Mouse (Mus musculus): ENCODE results near the gene Tesk2. TPM values are rescaled to one million over a fixed set of nuclear protein-coding genes. Genes with fewer than 3 reads are reported as not detected.

Tesk2 gene
- total RNA-seq (2023) = 1 to 10 TPM; 4.8 to 7.5 TPM

DNA sequence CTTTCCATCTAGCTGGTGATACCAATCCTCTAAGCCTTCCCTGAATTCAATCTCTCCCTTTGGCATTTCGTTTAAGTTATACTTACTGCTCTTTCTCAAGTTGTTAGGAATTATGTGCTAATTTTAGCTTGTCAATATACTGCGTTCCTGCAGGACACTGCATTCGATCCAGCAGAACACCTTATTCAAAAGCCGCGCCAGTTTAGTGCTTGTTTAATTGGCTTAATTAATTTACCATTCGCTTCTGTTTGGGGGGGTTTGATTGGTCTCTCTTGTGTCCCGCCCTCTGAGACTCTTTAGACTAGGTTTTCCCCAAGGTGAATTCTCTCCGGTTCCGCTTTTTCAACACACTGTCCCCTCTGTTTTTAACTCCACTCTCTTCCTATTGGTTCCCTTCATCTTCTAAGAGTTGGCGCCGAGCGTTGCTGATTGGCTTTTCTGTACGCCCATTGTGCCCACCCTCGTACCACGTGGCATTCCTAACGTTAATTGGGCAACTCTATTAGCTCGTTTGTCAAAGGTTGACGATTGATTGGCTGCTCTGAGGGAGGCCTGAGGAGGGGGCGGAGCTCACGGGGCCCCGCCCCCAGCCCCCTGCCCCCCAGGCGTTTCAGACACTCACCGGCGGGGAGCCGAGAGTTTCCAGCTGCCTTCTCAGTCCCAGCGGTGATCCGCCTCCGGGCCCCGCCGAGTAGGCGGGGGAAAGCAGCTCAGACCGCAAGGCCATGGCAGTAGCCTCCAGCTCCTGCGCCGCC is at the start of gene Tesk2:
TSS of gene Tesk2 (plus strand) at position 606 of the 755 bp plus-strand sequence.

DNA sequence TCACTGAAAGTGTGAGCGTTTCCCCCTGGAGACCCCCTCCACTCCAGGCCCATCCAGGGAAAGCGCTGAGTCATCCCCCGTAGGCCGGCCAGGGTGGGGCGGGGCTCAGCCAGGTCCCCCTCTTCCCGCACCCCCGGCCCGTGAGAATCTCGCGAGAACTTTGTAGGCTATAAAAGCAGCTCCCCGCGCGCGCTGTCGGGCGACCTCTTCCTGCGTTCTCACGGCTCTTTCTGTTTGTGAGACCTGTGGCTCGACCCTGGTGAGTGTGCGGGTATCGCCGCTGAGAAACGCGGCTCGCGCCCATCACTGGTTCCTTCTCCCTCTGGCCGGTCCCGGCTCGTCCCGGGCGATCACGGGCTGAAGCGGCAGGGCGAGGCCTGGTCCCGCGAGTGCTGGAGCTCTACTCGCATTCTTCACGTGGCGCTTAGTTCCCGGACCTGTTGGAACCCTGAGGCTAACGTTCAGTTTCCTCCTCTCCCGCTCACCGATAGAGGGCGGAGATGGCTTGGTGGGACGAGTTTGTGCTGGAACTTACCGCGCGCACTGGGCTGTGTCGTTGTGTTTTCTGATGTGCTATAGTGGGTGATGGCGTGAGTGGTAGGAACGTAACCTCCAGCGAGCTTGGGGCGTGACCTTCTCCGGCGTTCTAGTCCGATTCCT is 35.2 kb upstream of the Tesk2 start, which contains the start of gene Prdx1:
TSS of gene Prdx1 (plus strand) at position 143 of the 660 bp plus-strand sequence.

GRCm38 (mm10) chr4:116708201-116708764 is 12.5 kb upstream of the Tesk2 start, which contains the start of the genes Mmachc and Ccdc163:
Gene Mmachc (minus strand): TSS chr4:116708406.
Gene Ccdc163 (plus strand): TSS chr4:116708509.

DNA sequence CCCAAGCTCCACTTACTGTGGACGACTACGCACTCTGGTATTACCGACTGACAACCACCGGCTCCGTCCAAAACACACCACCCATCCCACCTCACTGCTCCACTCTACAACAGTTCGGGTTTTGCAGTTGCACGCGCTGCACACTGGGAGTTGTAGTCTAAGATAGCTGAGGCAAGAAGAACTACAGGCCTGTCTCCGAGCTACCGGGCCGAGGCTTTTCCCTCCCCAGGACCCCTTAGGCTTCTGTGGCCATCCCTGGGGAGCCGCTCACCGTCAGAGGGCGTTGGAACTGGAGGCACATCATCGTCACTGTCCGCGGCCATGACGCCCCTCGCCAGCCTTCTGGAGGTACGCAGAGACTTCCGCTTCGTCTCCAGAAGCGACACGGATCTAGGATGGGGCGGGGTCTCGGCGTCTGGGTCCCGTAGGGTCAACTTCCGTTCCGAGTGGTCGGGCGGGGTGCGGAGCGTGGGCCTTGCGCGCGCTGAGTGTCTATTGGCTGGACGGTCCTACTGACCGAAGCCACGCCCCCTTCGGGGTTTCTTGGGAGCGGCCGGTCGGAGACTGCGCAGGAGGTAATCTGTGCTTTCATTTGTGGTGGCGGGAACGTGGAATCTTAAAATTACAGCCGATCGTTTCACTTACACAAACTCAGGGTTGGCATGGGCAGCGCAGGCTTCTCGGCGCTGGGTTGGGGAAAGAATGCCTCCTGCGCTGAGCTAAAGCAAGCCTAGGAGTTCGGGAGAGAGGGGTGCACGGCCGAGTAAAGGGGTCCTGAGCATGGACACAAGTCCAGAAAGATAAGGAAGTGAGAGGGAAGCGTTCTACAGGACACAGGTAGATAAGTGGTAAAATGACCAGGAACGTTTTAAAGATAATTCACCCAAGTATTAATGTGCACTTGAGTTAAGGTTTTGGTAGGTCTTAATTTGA is 86.7 kb downstream of the Tesk2 start, which contains the start of the genes Toe1 and Mutyh:
TSS of gene Toe1 (minus strand) at position 444 of the 933 bp plus-strand sequence.
TSS of gene Mutyh (plus strand) at position 527 of the 933 bp plus-strand sequence.

GRCm38 (mm10) chr4:116821694-116822016 is 100.9 kb downstream of the Tesk2 start, which contains the start of gene Hpdl:
Gene Hpdl (minus strand): TSS chr4:116821707.

Other genes starting within 250 kb of the Tesk2 start
- 10 to 100 TPM; 12.5 to 13.0 TPM for gene Ipp, start 213.4 kb upstream of the Tesk2 start, total RNA-seq (2023)
- 1 to 10 TPM; 8.9 to 9.7 TPM for gene Tmem69, start 165.0 kb upstream of the Tesk2 start, total RNA-seq (2023)
- 100 to 1,000 TPM; 118 to 120 TPM for gene Gpbp1l1, start 163.3 kb upstream of the Tesk2 start, total RNA-seq (2023)
- 10 to 100 TPM; 12.8 to 14.4 TPM for gene Ccdc17, start 124.3 kb upstream of the Tesk2 start, total RNA-seq (2023)
- gene Nasp, start 93.0 kb upstream of the Tesk2 start, total RNA-seq (2023) = 100 to 1,000 TPM in 1 of 2 experiments, 10 to 100 TPM in 1; 82.1 to 104 TPM
- gene Akr1a1, start 69.3 kb upstream of the Tesk2 start, total RNA-seq (2023) = 100 to 1,000 TPM; 186 to 195 TPM
- gene Prdx1, start 35.4 kb upstream of the Tesk2 start, total RNA-seq (2023) = 100 to 1,000 TPM; 164 TPM
- 1 to 10 TPM; 4.5 to 6.0 TPM for gene Mmachc, start 12.5 kb upstream of the Tesk2 start, total RNA-seq (2023)
- gene Ccdc163, start 12.4 kb upstream of the Tesk2 start, total RNA-seq (2023) = 10 to 100 TPM; 13.1 to 19.6 TPM
- gene Toe1, start 86.7 kb downstream of the Tesk2 start, total RNA-seq (2023) = 10 to 100 TPM; 58.9 to 60.1 TPM
- 10 to 100 TPM in 1 of 2 experiments, 1 to 10 TPM in 1; 9.4 to 11.7 TPM for gene Mutyh, start 86.8 kb downstream of the Tesk2 start, total RNA-seq (2023)
- not detected for gene Hpdl, start 100.8 kb downstream of the Tesk2 start, total RNA-seq (2023)
- under 1 TPM in 1 of 2 experiments, not detected in 1; 0.24 TPM for gene Zswim5, start 156.4 kb downstream of the Tesk2 start, total RNA-seq (2023)

Data from T-cell, adult 66 days (primary cell).